In the genomic region with DNA sequence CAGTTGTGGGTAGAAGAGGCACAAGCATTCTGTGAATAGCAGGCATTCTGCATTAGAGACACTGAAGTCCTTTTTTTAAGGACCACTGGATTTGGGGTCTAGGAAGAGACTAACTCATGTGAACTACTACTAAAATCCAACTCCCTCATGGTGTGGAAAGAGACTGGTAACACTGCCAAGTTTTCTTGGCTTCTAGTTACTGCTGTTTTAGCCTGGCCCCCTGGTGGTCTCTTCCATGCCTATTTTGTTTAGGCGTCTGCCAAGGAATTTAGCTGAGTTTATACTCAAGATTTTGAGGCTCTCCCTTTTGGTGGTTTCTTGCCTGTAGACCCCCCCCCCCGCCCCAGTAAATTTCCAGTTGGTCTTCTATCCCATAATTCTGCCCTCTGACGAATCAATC, we compare ENCODE assay signal across 22 mouse cellular contexts. TPM values are rescaled to one million over a fixed set of nuclear protein-coding genes. Genes with fewer than 3 reads are reported as not detected.
DNase-seq lines count a peak whose midpoint lies in the region; ATAC-seq and TF ChIP-seq lines count a peak whose summit lies in the region.
"Had no signal": no experiment of that assay in that cellular context is flagged by ENCODE, and none has a peak within 500 bp of the region (broad histone marks: within the 10 kb centered on the region; RNA-seq: fewer than 3 reads in every experiment).

No protein-coding gene starts in this region.

- peak; percentile 20 to 34 for DNase-seq in cerebellum, postnatal 14 days
- DNase-seq in cerebellum, adult 18-20 months: no peak
- peak; percentile 45 for DNase-seq in midbrain, embryonic 11.5 days (ENCODE audit: low spot score, missing footprints)
- DNase-seq in kidney, postnatal 36 days: no peak
- DNase-seq: heart, postnatal 36 days; kidney, postnatal 10 days; liver, embryonic 13.5 days; retina, postnatal 1 day had no signal

- no peaks in the 10 kb centered on the region for H3K27me3 ChIP-seq in intestine, postnatal 0 days (replicated peaks; ENCODE audit: control insufficient read depth, insufficient read depth, low read length)
- no peaks in the 10 kb centered on the region for H3K27me3 ChIP-seq in intestine, embryonic 16.5 days (replicated peaks; ENCODE audit: control insufficient read depth, insufficient read depth, low read length)
- no peaks in the 10 kb centered on the region for H3K27me3 ChIP-seq in midbrain, embryonic 11.5 days (ENCODE audit: control insufficient read depth, insufficient read depth, low read length)
- H3K27me3 ChIP-seq in midbrain, embryonic 15.5 days (replicated peaks): no peaks in the 10 kb centered on the region
- H3K27me3 ChIP-seq: liver, embryonic 13.5 days had no signal

- no peak overlapping the region for H3K9ac ChIP-seq in intestine, postnatal 0 days (ENCODE audit: low read depth, low read length)
- H3K9ac ChIP-seq in intestine, embryonic 16.5 days (ENCODE audit: low read depth, low read length): no peak overlapping the region
- no peak overlapping the region for H3K9ac ChIP-seq in midbrain, embryonic 11.5 days (ENCODE audit: low read length)
- H3K9ac ChIP-seq in midbrain, embryonic 15.5 days: no peak overlapping the region
- H3K9ac ChIP-seq: liver, embryonic 13.5 days had no signal

- H3K4me3 ChIP-seq in intestine, postnatal 0 days (ENCODE audit: low read depth, low read length): no peak overlapping the region
- no peak overlapping the region for H3K4me3 ChIP-seq in intestine, embryonic 16.5 days (ENCODE audit: low read length)
- H3K4me3 ChIP-seq in midbrain, embryonic 11.5 days (ENCODE audit: low read depth, low read length): no peak overlapping the region
- H3K4me3 ChIP-seq in midbrain, embryonic 15.5 days: no peak overlapping the region
- H3K4me3 ChIP-seq: liver, embryonic 13.5 days; myocyte had no signal

- 68% methylated on average over 3 of the region's 3 CpGs for WGBS in intestine, postnatal 0 days
- 69% methylated on average over 3 of the region's 3 CpGs for WGBS in intestine, embryonic 16.5 days
- 57% methylated on average over 3 of the region's 3 CpGs for WGBS in midbrain, embryonic 11.5 days
- WGBS in midbrain, embryonic 15.5 days: 55% methylated on average over 3 of the region's 3 CpGs

- H3K4me2 ChIP-seq in intestine, postnatal 0 days (replicated peaks; ENCODE audit: low read depth): no peak overlapping the region
- no peak overlapping the region for H3K4me2 ChIP-seq in intestine, embryonic 16.5 days (ENCODE audit: low read depth, low read length)
- H3K4me2 ChIP-seq in midbrain, embryonic 11.5 days: no peak overlapping the region
- no peak overlapping the region for H3K4me2 ChIP-seq in midbrain, embryonic 15.5 days
- H3K4me2 ChIP-seq: liver, embryonic 13.5 days had no signal

- no peak overlapping the region for H3K27ac ChIP-seq in intestine, postnatal 0 days (ENCODE audit: low read depth, low read length)
- no peak overlapping the region for H3K27ac ChIP-seq in intestine, embryonic 16.5 days (ENCODE audit: low read length)
- no peak overlapping the region for H3K27ac ChIP-seq in midbrain, embryonic 11.5 days (ENCODE audit: low read depth, low read length)
- no peak overlapping the region for H3K27ac ChIP-seq in midbrain, embryonic 15.5 days
- H3K27ac ChIP-seq: liver, embryonic 13.5 days had no signal

- H3K4me1 ChIP-seq in intestine, postnatal 0 days (replicated peaks; ENCODE audit: control insufficient read depth, insufficient read depth, low read length): no peaks in the 10 kb centered on the region
- no peaks in the 10 kb centered on the region for H3K4me1 ChIP-seq in intestine, embryonic 16.5 days (ENCODE audit: control insufficient read depth, insufficient read depth, low read length)
- H3K4me1 ChIP-seq in midbrain, embryonic 11.5 days (ENCODE audit: control insufficient read depth, insufficient read depth, low read length): no peaks in the 10 kb centered on the region
- no peaks in the 10 kb centered on the region for H3K4me1 ChIP-seq in midbrain, embryonic 15.5 days
- H3K4me1 ChIP-seq: liver, embryonic 13.5 days had no signal

- no peak for ATAC-seq in intestine, postnatal 0 days
- ATAC-seq in intestine, embryonic 16.5 days: no peak
- no peak for ATAC-seq in midbrain, embryonic 11.5 days (ENCODE audit: low FRiP score)
- no peak for ATAC-seq in midbrain, embryonic 15.5 days (replicated peaks)
- no peak for ATAC-seq in erythroid progenitor cell, adult 5-6 weeks (replicated peaks; ENCODE audit: low FRiP score, poor library complexity, severe bottlenecking)
- ATAC-seq: Patski had no signal

- peak; percentile 28; the same call in 1 of the 2 replicates for TF ChIP-seq CTCF in intestine, postnatal 0 days (IDR thresholded peaks at IDR 0.05; ENCODE audit: low read depth)

- no peaks in the 10 kb centered on the region for H3K9me3 ChIP-seq in intestine, postnatal 0 days (ENCODE audit: control insufficient read depth)
- H3K9me3 ChIP-seq in intestine, embryonic 16.5 days (ENCODE audit: control insufficient read depth, low read length): no peaks in the 10 kb centered on the region
- H3K9me3 ChIP-seq in midbrain, embryonic 11.5 days (ENCODE audit: control insufficient read depth, low read length): no peaks in the 10 kb centered on the region
- H3K9me3 ChIP-seq in midbrain, embryonic 15.5 days: no peaks in the 10 kb centered on the region
- H3K9me3 ChIP-seq: liver, embryonic 13.5 days had no signal

- H3K36me3 ChIP-seq in intestine, postnatal 0 days (ENCODE audit: control insufficient read depth, insufficient read depth): no peaks in the 10 kb centered on the region
- H3K36me3 ChIP-seq in intestine, embryonic 16.5 days (ENCODE audit: control insufficient read depth, insufficient read depth, low read length): no peaks in the 10 kb centered on the region
- no peaks in the 10 kb centered on the region for H3K36me3 ChIP-seq in midbrain, embryonic 11.5 days (ENCODE audit: control insufficient read depth, insufficient read depth, low read length)
- no peaks in the 10 kb centered on the region for H3K36me3 ChIP-seq in midbrain, embryonic 15.5 days (replicated peaks)
- H3K36me3 ChIP-seq: liver, embryonic 13.5 days had no signal

RNA-seq across cellular contexts. Expression of a gene that starts 18.8 kb away (rescaled TPM):
- polyA plus RNA-seq in intestine, postnatal 0 days (2015; fragmentation: Nextera tagmentation; extraction: Ambion mirVana): not detected in 2 replicates
- not detected in 2 replicates for polyA plus RNA-seq in intestine, embryonic 16.5 days (2015; fragmentation: Nextera tagmentation; extraction: Ambion mirVana)
- not detected in 2 replicates for polyA plus RNA-seq in midbrain, embryonic 11.5 days (2014; fragmentation: Nextera tagmentation; extraction: Ambion mirVana)
- polyA plus RNA-seq in midbrain, embryonic 15.5 days (2015; fragmentation: Nextera tagmentation; extraction: Ambion mirVana): not detected in 2 replicates
- total RNA-seq in erythroid progenitor cell, adult 5-6 weeks (2015; ENCODE audit: low replicate concordance): not detected in 2 replicates
- total RNA-seq in erythroid progenitor cell, adult 5-6 weeks (2017; ENCODE audit: low replicate concordance): not detected in 2 replicates
- total RNA-seq: adrenal gland, adult 18-20 months; gastrocnemius, adult 8-10 months; heart, postnatal 36 days; megakaryocyte, adult 5-6 weeks; neutrophil, adult 5-6 weeks had no signal
- polyA plus RNA-seq: intestine, embryonic 14.5 days; liver, embryonic 13.5 days; myocyte; Patski; small intestine, adult 2 months; stomach, embryonic 14.5 days; thymus, postnatal 0 days had no signal

Comparison
In these comparisons a context has a peak if more than half of its experiments do, and no peak if none do; other contexts are left out.
1. DNase-seq: peak in cerebellum, postnatal 14 days (2 of 2) and midbrain, embryonic 11.5 days (single experiment); none in cerebellum, adult 18-20 months (0 of 2) and kidney, postnatal 36 days (0 of 2).